Mouse (Mus musculus) ES-Bruce4 (cell line): ENCODE measurements around the gene Plcd3.

Experiments
- CTCF ChIP-seq: IDR thresholded peaks from one replicate; pipeline ENCODE4 v1.8.1; 2011; ENCODE audit warnings: low read depth, low read length
- POLR2A ChIP-seq: IDR thresholded peaks from one replicate; pipeline ENCODE4 v1.8.1; 2011; ENCODE audit warnings: low read length; ENCODE audit not compliant: insufficient read depth

DNA sequence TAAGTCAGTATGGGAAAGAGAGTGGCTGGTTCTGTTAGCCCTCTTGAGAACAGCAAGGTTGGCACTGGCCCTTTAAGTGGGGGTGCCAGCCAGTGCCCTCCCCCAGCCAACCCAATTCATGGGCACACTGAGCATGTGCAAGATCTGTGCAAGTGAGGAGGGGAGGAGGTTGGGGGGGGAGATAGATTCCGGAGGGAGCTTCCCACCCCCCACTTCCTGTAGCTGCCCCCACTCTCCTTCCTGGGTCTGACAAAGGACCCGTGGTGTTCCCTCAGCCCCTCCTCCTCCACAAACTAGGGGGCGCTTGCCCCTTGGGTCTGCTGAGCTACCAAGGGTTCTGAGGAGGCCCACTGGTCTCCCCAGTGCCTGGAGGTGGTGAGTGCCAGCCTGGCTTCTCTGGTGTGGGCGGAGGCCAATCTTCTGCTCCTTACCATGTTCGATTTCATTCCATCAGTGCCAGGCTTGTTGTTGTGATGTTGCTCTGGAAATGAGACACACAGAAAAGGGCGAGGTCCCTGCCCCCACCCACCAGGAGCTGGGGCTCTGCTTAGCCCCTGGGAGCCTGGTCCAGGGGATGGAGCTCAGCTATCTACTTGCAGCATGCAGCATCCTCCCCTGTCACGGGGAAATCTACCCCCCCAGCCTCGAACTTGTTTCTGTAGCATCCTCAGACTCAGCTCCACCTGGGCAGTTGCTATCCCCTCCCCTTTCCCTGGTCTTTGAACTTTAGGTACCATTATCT, 41.2 kb upstream of the Plcd3 start:
- TF ChIP-seq POLR2A (no peak), CTCF (no peak)
